Mouse (Mus musculus): ENCODE measurements at regions not wholly inside any gene's neighbourhood (a gene's known extent, or its start where the extent isn't known, plus 50 kb on each side); places are given as distances from the start of the nearest gene placed in this dataset.

- ATAC-seq: no peak
- H3K36me3 ChIP-seq (ENCODE audit: control insufficient read depth, insufficient read depth, low read length): no peaks in the 10 kb centered on the region
- no peaks in the 10 kb centered on the region for H3K27me3 ChIP-seq (replicated peaks; ENCODE audit: control insufficient read depth, insufficient read depth, low read length)
- no peaks in the 10 kb centered on the region for H3K4me1 ChIP-seq (ENCODE audit: control insufficient read depth, insufficient read depth, low read length)
- H3K9me3 ChIP-seq (ENCODE audit: control insufficient read depth, low read length): no peaks in the 10 kb centered on the region
- H3K4me2 ChIP-seq (ENCODE audit: low read depth, low read length): no peak overlapping the region
- no peak overlapping the region for H3K4me3 ChIP-seq (ENCODE audit: low read length)
- no peak overlapping the region for H3K27ac ChIP-seq (ENCODE audit: low read length)
- no peak overlapping the region for H3K9ac ChIP-seq (ENCODE audit: low read depth, low read length)
- WGBS: 90% methylated on average over 1 of the region's 1 CpGs
Measured at GRCm38 (mm10) chr6:36248219-36248618, 139.7 kb upstream of the Chrm2 start.

GRCm38 (mm10) chr6:36249047-36249446 lies 138.8 kb upstream of the Chrm2 start:
- Histone ChIP-seq H3K27ac (ENCODE audit: low read length) (no peak overlapping the region), H3K4me3 (ENCODE audit: low read length) (no peak overlapping the region), H3K9me3 (ENCODE audit: control insufficient read depth, low read length) (no peaks in the 10 kb centered on the region), H3K4me1 (ENCODE audit: control insufficient read depth, insufficient read depth, low read length) (no peaks in the 10 kb centered on the region), H3K4me2 (ENCODE audit: low read depth, low read length) (no peak overlapping the region), H3K36me3 (ENCODE audit: control insufficient read depth, insufficient read depth, low read length) (no peaks in the 10 kb centered on the region), H3K27me3 (replicated peaks; ENCODE audit: control insufficient read depth, insufficient read depth, low read length) (no peaks in the 10 kb centered on the region), H3K9ac (ENCODE audit: low read depth, low read length) (no peak overlapping the region)
- 35% methylated on average over 4 of the region's 4 CpGs for WGBS
- no peak for ATAC-seq

GRCm38 (mm10) chr6:36266717-36267402 lies 121.0 kb upstream of the Chrm2 start:
- no peaks in the 10 kb centered on the region for H3K27me3 ChIP-seq (replicated peaks; ENCODE audit: control insufficient read depth, insufficient read depth, low read length)
- 63% methylated on average over 10 of the region's 10 CpGs for WGBS
- ATAC-seq: no peak
- no peaks in the 10 kb centered on the region for H3K4me1 ChIP-seq (ENCODE audit: control insufficient read depth, insufficient read depth, low read length)
- no peak overlapping the region for H3K9ac ChIP-seq (ENCODE audit: low read depth, low read length)
- no peak overlapping the region for H3K4me3 ChIP-seq (ENCODE audit: low read length)
- H3K9me3 ChIP-seq (ENCODE audit: control insufficient read depth, low read length): no peaks in the 10 kb centered on the region
- no peak overlapping the region for H3K4me2 ChIP-seq (ENCODE audit: low read depth, low read length)
- no peaks in the 10 kb centered on the region for H3K36me3 ChIP-seq (ENCODE audit: control insufficient read depth, insufficient read depth, low read length)
- H3K27ac ChIP-seq (ENCODE audit: low read length): no peak overlapping the region

DNA sequence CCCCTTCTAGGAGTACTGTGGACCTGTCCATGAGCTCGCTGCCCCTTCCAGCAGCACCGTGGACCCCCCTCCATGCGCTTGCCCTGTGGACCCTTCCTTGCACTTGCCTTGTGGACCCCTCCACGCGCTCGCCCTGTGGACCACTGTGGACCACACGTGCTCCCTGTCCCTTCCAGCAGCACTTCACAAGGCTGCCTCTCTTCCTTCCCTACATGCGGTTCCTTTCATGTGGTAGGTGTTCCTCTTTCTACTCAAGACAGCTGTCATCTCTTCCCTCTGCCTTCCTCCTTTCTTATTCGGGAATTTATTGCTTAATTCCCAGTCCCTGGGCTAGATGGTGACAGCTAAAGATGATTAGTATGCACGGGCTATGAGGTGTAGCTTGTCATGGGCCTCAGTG lies 101.2 kb upstream of the Chrm2 start:
- Histone ChIP-seq H3K4me1 (ENCODE audit: control insufficient read depth, insufficient read depth, low read length) (no peaks in the 10 kb centered on the region), H3K36me3 (ENCODE audit: control insufficient read depth, insufficient read depth, low read length) (no peaks in the 10 kb centered on the region), H3K9ac (ENCODE audit: low read depth, low read length) (no peak overlapping the region), H3K27me3 (replicated peaks; ENCODE audit: control insufficient read depth, insufficient read depth, low read length) (no peaks in the 10 kb centered on the region), H3K9me3 (ENCODE audit: control insufficient read depth, low read length) (no peaks in the 10 kb centered on the region), H3K4me3 (ENCODE audit: low read length) (no peak overlapping the region), H3K4me2 (ENCODE audit: low read depth, low read length) (no peak overlapping the region), H3K27ac (ENCODE audit: low read length) (no peak overlapping the region)
- 82% methylated on average over 10 of the region's 10 CpGs for WGBS
- no peak for ATAC-seq

DNA sequence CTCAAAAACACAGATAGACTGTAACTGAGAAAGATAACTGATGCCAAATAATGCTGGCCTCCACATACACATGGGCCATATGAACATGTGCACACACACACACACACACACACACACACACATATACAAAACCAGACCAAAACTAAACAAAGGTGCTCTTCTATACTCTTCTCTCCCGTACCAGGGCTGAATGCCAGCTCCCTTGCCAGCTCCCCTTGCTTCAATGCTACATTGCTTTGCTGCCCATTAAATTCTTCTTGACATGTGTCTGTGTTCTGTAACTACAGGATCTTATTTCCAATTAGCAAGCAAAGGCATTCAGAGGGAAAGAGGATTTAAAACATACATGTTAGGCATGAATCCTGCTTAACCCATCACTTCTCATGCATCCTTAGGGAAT lies 74.3 kb upstream of the Chrm2 start:
- no peak overlapping the region for H3K9ac ChIP-seq (ENCODE audit: low read depth, low read length)
- WGBS: 56% methylated on average over 1 of the region's 1 CpGs
- no peaks in the 10 kb centered on the region for H3K9me3 ChIP-seq (ENCODE audit: control insufficient read depth, low read length)

More for the DNA sequence above, 74.3 kb upstream of the Chrm2 start:
- no peak overlapping the region for H3K27ac ChIP-seq (ENCODE audit: low read length)
- no peaks in the 10 kb centered on the region for H3K36me3 ChIP-seq (ENCODE audit: control insufficient read depth, insufficient read depth, low read length)
- H3K4me2 ChIP-seq (ENCODE audit: low read depth, low read length): no peak overlapping the region
- ATAC-seq: no peak
- no peaks in the 10 kb centered on the region for H3K4me1 ChIP-seq (ENCODE audit: control insufficient read depth, insufficient read depth, low read length)
- no peaks in the 10 kb centered on the region for H3K27me3 ChIP-seq (replicated peaks; ENCODE audit: control insufficient read depth, insufficient read depth, low read length)
- H3K4me3 ChIP-seq (ENCODE audit: low read length): no peak overlapping the region

Measured in intestine, embryonic 16.5 days (tissue).